In genomic region chr9:70496990-70497389, GRCm38 (mm10) we compare ENCODE assay signal across 24 mouse cellular contexts. TPM values are rescaled to one million over a fixed set of nuclear protein-coding genes. Genes with fewer than 3 reads are reported as not detected.
DNase-seq lines count a peak whose midpoint lies in the region; ATAC-seq and TF ChIP-seq lines count a peak whose summit lies in the region.
"Had no signal": no experiment of that assay in that cellular context is flagged by ENCODE, and none has a peak within 500 bp of the region (broad histone marks: within the 10 kb centered on the region; RNA-seq: fewer than 3 reads in every experiment).

No protein-coding gene starts in this region.

- TF ChIP-seq EP300 in liver, postnatal 0 days (IDR thresholded peaks at IDR 0.05; ENCODE audit: low read depth), result no peak

- no peak overlapping the region for H3K4me3 ChIP-seq in liver, embryonic 13.5 days (replicated peaks)
- no peak overlapping the region for H3K4me3 ChIP-seq in liver, postnatal 0 days (ENCODE audit: low read depth, low read length)
- H3K4me3 ChIP-seq: forebrain, embryonic 10.5 days; forebrain, embryonic 13.5 days; hindbrain, embryonic 13.5 days had no signal

- DNase-seq in heart, adult 11 months, result peak; percentile 24
- DNase-seq in heart, postnatal 4 days, result no peak
- DNase-seq in liver, embryonic 13.5 days, result no peak
- DNase-seq in liver, postnatal 0 days, result no peak
- DNase-seq in lung, postnatal 36 days, result peak; percentile 14
- DNase-seq in lung, postnatal 25 days (ENCODE audit: low spot score), result no peak
- no peak for DNase-seq in thymus, postnatal 14 days
- DNase-seq: adrenal gland, postnatal 10 days; adrenal gland, postnatal 36 days; B cell, adult 2 months; cerebellum, adult 18-20 months; cerebellum, adult 9-10 months; cerebellum, postnatal 14 days; gastrocnemius, postnatal 10 days; gastrocnemius, postnatal 36 days; heart, postnatal 14 days had no signal

- no peak overlapping the region for H3K4me2 ChIP-seq in liver, embryonic 13.5 days
- H3K4me2 ChIP-seq in liver, postnatal 0 days (ENCODE audit: low read depth, low read length), result no peak overlapping the region
- H3K4me2 ChIP-seq: forebrain, embryonic 13.5 days; heart, embryonic 11.5 days; hindbrain, embryonic 13.5 days had no signal

- H3K27me3 ChIP-seq in liver, embryonic 13.5 days, result no peaks in the 10 kb centered on the region
- no peaks in the 10 kb centered on the region for H3K27me3 ChIP-seq in liver, postnatal 0 days (ENCODE audit: insufficient read depth, low read length)
- H3K27me3 ChIP-seq: CH12.LX; forebrain, embryonic 13.5 days; hindbrain, embryonic 13.5 days had no signal

- H3K27ac ChIP-seq in liver, embryonic 13.5 days, result peak overlapping the region; percentile 55; the same call in 1 of the 2 replicates
- no peak overlapping the region for H3K27ac ChIP-seq in liver, postnatal 0 days (ENCODE audit: low read depth)
- H3K27ac ChIP-seq: forebrain, embryonic 10.5 days; forebrain, embryonic 13.5 days; hindbrain, embryonic 13.5 days had no signal

- H3K9me3 ChIP-seq in liver, embryonic 13.5 days (replicated peaks), result no peaks in the 10 kb centered on the region
- H3K9me3 ChIP-seq in liver, postnatal 0 days (ENCODE audit: low read length), result no peaks in the 10 kb centered on the region
- H3K9me3 ChIP-seq: forebrain, embryonic 10.5 days; forebrain, embryonic 13.5 days; hindbrain, embryonic 13.5 days had no signal

- peaks cover 45% of the 10 kb centered on the region for H3K4me1 ChIP-seq in liver, embryonic 13.5 days (replicated peaks)
- peaks cover 6% of the 10 kb centered on the region for H3K4me1 ChIP-seq in liver, postnatal 0 days (ENCODE audit: insufficient read depth)

- no peak for ATAC-seq in liver, embryonic 13.5 days (ENCODE audit: low read depth)
- ATAC-seq in liver, postnatal 0 days, result no peak
- 0 out of 2 replicates have a peak, but pooled peaks have one; percentile 47 for ATAC-seq in megakaryocyte-erythroid progenitor cell, adult 5-6 weeks (replicated peaks; ENCODE audit: low FRiP score, low TSS enrichment, poor library complexity, severe bottlenecking)
- ATAC-seq: forebrain, embryonic 13.5 days; forebrain, embryonic 16.5 days; hindbrain, embryonic 16.5 days had no signal

- no peak for TF ChIP-seq CTCF in liver, postnatal 0 days (IDR thresholded peaks at IDR 0.05; ENCODE audit: low read depth)

- peaks cover 30% of the 10 kb centered on the region for H3K36me3 ChIP-seq in liver, embryonic 13.5 days
- peaks cover 15% of the 10 kb centered on the region for H3K36me3 ChIP-seq in liver, postnatal 0 days (replicated peaks; ENCODE audit: insufficient read depth, low read length)
- H3K36me3 ChIP-seq: hindbrain, embryonic 13.5 days had no signal

- no peak overlapping the region for H3K9ac ChIP-seq in liver, embryonic 13.5 days
- no peak overlapping the region for H3K9ac ChIP-seq in liver, postnatal 0 days (replicated peaks)
- H3K9ac ChIP-seq: forebrain, embryonic 13.5 days; hindbrain, embryonic 13.5 days had no signal

RNA-seq across cellular contexts. Expression of gene Rnf111, which starts 6.5 kb away (rescaled TPM):
- 10 to 100 TPM; 34.6 to 36.1 TPM for total RNA-seq in heart, postnatal 4 days (2021)
- polyA plus RNA-seq in liver, embryonic 13.5 days (2015; fragmentation: Nextera tagmentation; extraction: Ambion mirVana), result 7.2 and 9.3 TPM in 2 replicates
- polyA plus RNA-seq in liver, postnatal 0 days (2015; fragmentation: Nextera tagmentation; extraction: Ambion mirVana), result 7.2 TPM in 2 replicates
- 42.6 and 43.9 TPM in 2 replicates for total RNA-seq in megakaryocyte-erythroid progenitor cell, adult 5-6 weeks (2014; fragmentation: Nextera tagmentation)
- 17.6 and 26.4 TPM in 2 replicates for total RNA-seq in megakaryocyte-erythroid progenitor cell, adult 5-6 weeks (2017)

RNA-seq across cellular contexts. Expression of gene Sltm, which starts 45.6 kb away (rescaled TPM):
- total RNA-seq in heart, postnatal 4 days (2021), result 10 to 100 TPM; 34.8 TPM
- polyA plus RNA-seq in liver, embryonic 13.5 days (2015; fragmentation: Nextera tagmentation; extraction: Ambion mirVana), result 20.6 and 23.6 TPM in 2 replicates
- polyA plus RNA-seq in liver, postnatal 0 days (2015; fragmentation: Nextera tagmentation; extraction: Ambion mirVana), result 12.3 and 12.4 TPM in 2 replicates
- total RNA-seq in megakaryocyte-erythroid progenitor cell, adult 5-6 weeks (2014; fragmentation: Nextera tagmentation), result 95.7 and 102 TPM in 2 replicates
- total RNA-seq in megakaryocyte-erythroid progenitor cell, adult 5-6 weeks (2017), result 122 and 145 TPM in 2 replicates

Comparison
In these comparisons a context has a peak if more than half of its experiments do, and no peak if none do; other contexts are left out.
1. DNase-seq: peak in heart, adult 11 months (single experiment) and lung, postnatal 36 days (single experiment); none in heart, postnatal 4 days (single experiment), liver, embryonic 13.5 days (single experiment), liver, postnatal 0 days (single experiment), lung, postnatal 25 days (single experiment) and thymus, postnatal 14 days (single experiment).